Mouse (Mus musculus): Measurements from ENCODE around the gene Wdr49. TPM values are rescaled to one million over a fixed set of nuclear protein-coding genes. Genes with fewer than 3 reads are reported as not detected.

The Wdr49 gene
- total and polyA plus RNA-seq, 3 experiments = not detected

- TF ChIP-seq BHLHE40 (IDR thresholded peaks at IDR 0.05; ENCODE audit: low read depth, low read length) (no peak), ETS1 (conservative IDR thresholded peaks at IDR 0.05; ENCODE audit: low read depth, low read length) (no peak), ELF1 (IDR thresholded peaks at IDR 0.05; ENCODE audit: low read depth, low read length) (no peak), UBTF (IDR thresholded peaks at IDR 0.05; ENCODE audit: low read depth, low read length) (no peak), RCOR1 (conservative IDR thresholded peaks at IDR 0.05; ENCODE audit: low read depth, low read length) (no peak), CHD2 (IDR thresholded peaks at IDR 0.05; ENCODE audit: low read length) (no peak), HCFC1 (IDR thresholded peaks at IDR 0.05; ENCODE audit: low read depth, low read length) (no peak)
- no peaks in the 10 kb centered on the region for H3K36me3 ChIP-seq (replicated peaks in 1 of 2; ENCODE audit: control insufficient read depth in 1 of 2, insufficient read depth in 1 of 2, low read length in 1 of 2)
- H3K4me2 ChIP-seq (ENCODE audit: insufficient read depth, low read depth, poor library complexity, severe bottlenecking) = no peak overlapping the region
- in situ Hi-C loops (cut with MboI; ENCODE audit: low pct_ligation_motif_present, low pct_unique_long_range_greater_than_20kb, low sequenced_read_pairs) = no loop called here
- dilution Hi-C loops (cut with MboI; ENCODE audit: extremely low pct_ligation_motif_present, extremely low pct_unique_long_range_greater_than_20kb, low sequenced_read_pairs) = no loop called here
- H3K27me3 ChIP-seq (replicated peaks) = no peaks in the 10 kb centered on the region
- H3K79me2 ChIP-seq (replicated peaks; ENCODE audit: control insufficient read depth, extremely low read depth, insufficient read depth, poor library complexity, severe bottlenecking) = no peaks in the 10 kb centered on the region
- no peaks in the 10 kb centered on the region for H3K9me3 ChIP-seq (replicated peaks; ENCODE audit: low read length)
- no peaks in the 10 kb centered on the region for H3K4me1 ChIP-seq (ENCODE audit: control insufficient read depth in 1 of 2, insufficient read depth in 2 of 2)
- no peak overlapping the region for H3K27ac ChIP-seq (ENCODE audit: insufficient read depth, low read depth)
- DNase-seq (ENCODE audit: extremely low read depth) = no peak
- no peak overlapping the region for H3K9ac ChIP-seq (ENCODE audit: insufficient read depth, low read depth)
- no peak overlapping the region for H3K4me3 ChIP-seq (replicated peaks in 1 of 3; ENCODE audit: low read depth in 2 of 3, low read length in 2 of 3, poor library complexity in 1 of 3)
Observed at GRCm38 (mm10) chr3:75337196-75337595, 144.8 kb downstream of the Wdr49 start.

DNA sequence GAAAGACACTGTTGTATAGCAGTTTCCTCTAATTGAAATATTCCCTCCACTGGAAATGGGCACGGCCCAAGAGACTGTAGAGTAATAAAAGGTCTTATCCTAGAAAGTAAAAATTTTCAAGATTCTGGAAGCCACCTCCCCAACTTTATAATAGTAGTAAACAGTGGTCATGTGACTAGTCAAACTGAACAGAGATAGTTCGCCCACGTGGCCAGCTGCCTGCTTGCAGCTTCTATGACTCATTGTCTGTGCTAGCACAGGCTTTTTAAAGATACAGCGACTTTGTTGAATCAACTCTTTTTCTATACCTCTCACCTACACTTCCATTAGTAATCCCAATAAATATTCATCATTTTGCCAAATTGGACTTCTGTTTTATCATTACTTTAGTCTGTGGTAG is 161.0 kb downstream of the Wdr49 start:
- Histone ChIP-seq H3K27ac (ENCODE audit: insufficient read depth, low read depth) (no peak overlapping the region), H3K36me3 (replicated peaks in 1 of 2; ENCODE audit: control insufficient read depth in 1 of 2, insufficient read depth in 1 of 2, low read length in 1 of 2) (no peaks in the 10 kb centered on the region), H3K4me3 (replicated peaks in 1 of 3; ENCODE audit: low read depth in 2 of 3, low read length in 2 of 3, poor library complexity in 1 of 3) (no peak overlapping the region), H3K27me3 (replicated peaks) (no peaks in the 10 kb centered on the region), H3K9me3 (replicated peaks; ENCODE audit: low read length) (no peaks in the 10 kb centered on the region), H3K4me1 (ENCODE audit: control insufficient read depth in 1 of 2, insufficient read depth in 2 of 2) (no peaks in the 10 kb centered on the region), H3K4me2 (ENCODE audit: insufficient read depth, low read depth, poor library complexity, severe bottlenecking) (no peak overlapping the region), H3K79me2 (replicated peaks; ENCODE audit: control insufficient read depth, extremely low read depth, insufficient read depth, poor library complexity, severe bottlenecking) (no peaks in the 10 kb centered on the region), H3K9ac (ENCODE audit: insufficient read depth, low read depth) (no peak overlapping the region)
- no peak for DNase-seq (ENCODE audit: extremely low read depth)
- in situ Hi-C loops (cut with MboI; ENCODE audit: low pct_ligation_motif_present, low pct_unique_long_range_greater_than_20kb, low sequenced_read_pairs) (no loop called here), dilution Hi-C loops (cut with MboI; ENCODE audit: extremely low pct_ligation_motif_present, extremely low pct_unique_long_range_greater_than_20kb, low sequenced_read_pairs) (no loop called here)
- TF ChIP-seq JUND (conservative IDR thresholded peaks at IDR 0.05; ENCODE audit: low read depth, low read length) (no peak), MEF2A (IDR thresholded peaks at IDR 0.05; ENCODE audit: borderline replicate concordance, low read depth, low read length) (no peak), PAX5 (IDR thresholded peaks at IDR 0.05; ENCODE audit: low read length) (no peak), JUN (IDR thresholded peaks at IDR 0.05; ENCODE audit: insufficient read depth, low read depth, low read length) (no peak)

DNA sequence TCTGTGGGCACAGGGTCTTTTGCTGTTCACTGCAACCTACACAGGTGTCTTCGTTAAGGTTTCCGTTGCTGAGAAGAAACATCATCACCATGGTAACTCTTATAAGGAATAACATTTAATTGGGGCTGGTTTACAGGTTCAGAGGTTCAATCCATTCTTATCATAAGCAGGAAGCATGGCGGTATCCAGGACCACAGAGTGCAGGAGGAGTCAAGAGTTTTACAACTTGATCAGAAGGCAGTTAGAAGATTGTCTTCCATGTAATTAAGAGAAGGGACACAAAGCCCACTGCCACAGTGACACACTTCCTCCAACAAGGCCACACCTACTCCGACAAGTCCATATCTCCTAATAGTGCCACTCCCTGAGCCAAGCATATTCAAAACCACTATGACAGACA is 173.1 kb downstream of the Wdr49 start:
- no peaks in the 10 kb centered on the region for H3K27me3 ChIP-seq (replicated peaks)
- H3K27ac ChIP-seq (ENCODE audit: insufficient read depth, low read depth) = no peak overlapping the region
- H3K36me3 ChIP-seq (replicated peaks in 1 of 2; ENCODE audit: control insufficient read depth in 1 of 2, insufficient read depth in 1 of 2, low read length in 1 of 2) = no peaks in the 10 kb centered on the region
- H3K4me1 ChIP-seq (ENCODE audit: control insufficient read depth in 1 of 2, insufficient read depth in 2 of 2) = no peaks in the 10 kb centered on the region
- DNase-seq (ENCODE audit: extremely low read depth) = no peak
- no peak overlapping the region for H3K9ac ChIP-seq (ENCODE audit: insufficient read depth, low read depth)
- TF ChIP-seq IRF4 (IDR thresholded peaks at IDR 0.05; ENCODE audit: low read depth, low read length) (no peak), PAX5 (IDR thresholded peaks at IDR 0.05; ENCODE audit: low read length) (no peak), USF2 (conservative IDR thresholded peaks at IDR 0.05; ENCODE audit: low read depth, low read length) (no peak)
- H3K4me3 ChIP-seq (replicated peaks in 1 of 3; ENCODE audit: low read depth in 2 of 3, low read length in 2 of 3, poor library complexity in 1 of 3) = no peak overlapping the region
- no peak overlapping the region for H3K4me2 ChIP-seq (ENCODE audit: insufficient read depth, low read depth, poor library complexity, severe bottlenecking)
- in situ Hi-C loops (cut with MboI; ENCODE audit: low pct_ligation_motif_present, low pct_unique_long_range_greater_than_20kb, low sequenced_read_pairs) (no loop called here), dilution Hi-C loops (cut with MboI; ENCODE audit: extremely low pct_ligation_motif_present, extremely low pct_unique_long_range_greater_than_20kb, low sequenced_read_pairs) (no loop called here)
- H3K79me2 ChIP-seq (replicated peaks; ENCODE audit: control insufficient read depth, extremely low read depth, insufficient read depth, poor library complexity, severe bottlenecking) = no peaks in the 10 kb centered on the region
- H3K9me3 ChIP-seq (replicated peaks; ENCODE audit: low read length) = no peaks in the 10 kb centered on the region
